Mouse (Mus musculus): ENCODE measurements at regions not wholly inside any gene's neighbourhood (a gene's known extent, or its start where the extent isn't known, plus 50 kb on each side); places are given as distances from the start of the nearest gene placed in this dataset.

- Histone ChIP-seq H3K36me3 (ENCODE audit: poor library complexity, severe bottlenecking) (no peaks in the 10 kb centered on the region), H3K27ac (no peak overlapping the region), H3K9me3 (replicated peaks) (no peaks in the 10 kb centered on the region), H3K4me2 (no peak overlapping the region), H3K4me3 (no peak overlapping the region), H3K9ac (no peak overlapping the region), H3K4me1 (peaks cover 26% of the 10 kb centered on the region), H3K27me3 (no peaks in the 10 kb centered on the region)
- peak; percentile 78 for ATAC-seq
- WGBS: 66% methylated on average over 11 of the region's 11 CpGs
These were observed 158.1 kb upstream of the Cdyl start for GRCm38 (mm10) chr13:35501351-35502146.

GRCm38 (mm10) chr13:35502147-35502522 is 157.5 kb upstream of the Cdyl start:
- H3K9me3 ChIP-seq (replicated peaks): no peaks in the 10 kb centered on the region
- 42% methylated on average over 5 of the region's 5 CpGs for WGBS
- H3K36me3 ChIP-seq (ENCODE audit: poor library complexity, severe bottlenecking): no peaks in the 10 kb centered on the region
- H3K27me3 ChIP-seq: no peaks in the 10 kb centered on the region
- H3K4me2 ChIP-seq: no peak overlapping the region
- H3K9ac ChIP-seq: no peak overlapping the region
- H3K27ac ChIP-seq: no peak overlapping the region; the same call in 1 of the 2 replicates
- H3K4me3 ChIP-seq: no peak overlapping the region
- peak; percentile 62 for ATAC-seq
- peaks cover 26% of the 10 kb centered on the region for H3K4me1 ChIP-seq

GRCm38 (mm10) chr13:35503362-35503821 is 156.2 kb upstream of the Cdyl start:
- Histone ChIP-seq H3K36me3 (ENCODE audit: poor library complexity, severe bottlenecking) (no peaks in the 10 kb centered on the region), H3K9me3 (replicated peaks) (no peaks in the 10 kb centered on the region), H3K4me3 (no peak overlapping the region), H3K4me1 (peaks cover 26% of the 10 kb centered on the region), H3K27ac (no peak overlapping the region; the same call in 1 of the 2 replicates), H3K27me3 (no peaks in the 10 kb centered on the region), H3K9ac (no peak overlapping the region), H3K4me2 (peak overlapping the region; percentile 14; the same call in 1 of the 2 replicates)
- ATAC-seq: peak; percentile 65
- WGBS: 53% methylated on average over 17 of the region's 17 CpGs

- Histone ChIP-seq H3K9me3 (replicated peaks) (no peaks in the 10 kb centered on the region), H3K4me3 (no peak overlapping the region), H3K27me3 (no peaks in the 10 kb centered on the region), H3K36me3 (ENCODE audit: poor library complexity, severe bottlenecking) (no peaks in the 10 kb centered on the region), H3K4me2 (no peak overlapping the region), H3K9ac (no peak overlapping the region), H3K4me1 (peaks cover 16% of the 10 kb centered on the region), H3K27ac (no peak overlapping the region)
- 84% methylated on average over 1 of the region's 1 CpGs for WGBS
- ATAC-seq: no peak
These were observed 152.4 kb upstream of the Cdyl start for GRCm38 (mm10) chr13:35507195-35507594.

- Histone ChIP-seq H3K27me3 (no peaks in the 10 kb centered on the region), H3K27ac (no peak overlapping the region), H3K9me3 (replicated peaks) (no peaks in the 10 kb centered on the region), H3K4me2 (no peak overlapping the region), H3K9ac (no peak overlapping the region), H3K36me3 (ENCODE audit: poor library complexity, severe bottlenecking) (no peaks in the 10 kb centered on the region), H3K4me3 (no peak overlapping the region), H3K4me1 (no peaks in the 10 kb centered on the region)
- 77% methylated on average over 8 of the region's 8 CpGs for WGBS
- ATAC-seq: no peak
These were observed 147.6 kb upstream of the Cdyl start for GRCm38 (mm10) chr13:35512029-35512507.

- no peak overlapping the region for H3K27ac ChIP-seq
- WGBS: 90% methylated on average over 8 of the region's 8 CpGs
- ATAC-seq: no peak
These were observed 146.5 kb upstream of the Cdyl start for GRCm38 (mm10) chr13:35513120-35513519.

GRCm38 (mm10) chr13:35515291-35515690 is 144.3 kb upstream of the Cdyl start:
- Histone ChIP-seq H3K9me3 (replicated peaks) (no peaks in the 10 kb centered on the region), H3K4me1 (no peaks in the 10 kb centered on the region), H3K9ac (no peak overlapping the region), H3K27me3 (no peaks in the 10 kb centered on the region), H3K36me3 (ENCODE audit: poor library complexity, severe bottlenecking) (no peaks in the 10 kb centered on the region), H3K4me3 (no peak overlapping the region), H3K27ac (no peak overlapping the region), H3K4me2 (no peak overlapping the region)
- no peak for ATAC-seq
- WGBS: 50% methylated on average over 3 of the region's 3 CpGs

More at GRCm38 (mm10) chr13:35513120-35513519, 146.5 kb upstream of the Cdyl start:
- H3K4me1 ChIP-seq: no peaks in the 10 kb centered on the region
- no peaks in the 10 kb centered on the region for H3K27me3 ChIP-seq
- no peak overlapping the region for H3K9ac ChIP-seq
- no peaks in the 10 kb centered on the region for H3K36me3 ChIP-seq (ENCODE audit: poor library complexity, severe bottlenecking)
- no peaks in the 10 kb centered on the region for H3K9me3 ChIP-seq (replicated peaks)
- no peak overlapping the region for H3K4me3 ChIP-seq
- H3K4me2 ChIP-seq: no peak overlapping the region

GRCm38 (mm10) chr13:35517692-35518091 is 141.9 kb upstream of the Cdyl start:
- no peak overlapping the region for H3K9ac ChIP-seq
- no peaks in the 10 kb centered on the region for H3K9me3 ChIP-seq (replicated peaks)
- no peaks in the 10 kb centered on the region for H3K4me1 ChIP-seq
- no peaks in the 10 kb centered on the region for H3K36me3 ChIP-seq (ENCODE audit: poor library complexity, severe bottlenecking)
- no peak for ATAC-seq
- 93% methylated on average over 3 of the region's 3 CpGs for WGBS
- H3K27ac ChIP-seq: no peak overlapping the region
- no peaks in the 10 kb centered on the region for H3K27me3 ChIP-seq
- no peak overlapping the region for H3K4me3 ChIP-seq
- H3K4me2 ChIP-seq: no peak overlapping the region

- ATAC-seq: peak; percentile 48; the same call in 1 of the 2 replicates
- H3K4me1 ChIP-seq: no peaks in the 10 kb centered on the region
- 33% methylated on average over 1 of the region's 1 CpGs for WGBS
- no peak overlapping the region for H3K4me2 ChIP-seq
- no peak overlapping the region for H3K27ac ChIP-seq
- H3K4me3 ChIP-seq: no peak overlapping the region
- H3K36me3 ChIP-seq (ENCODE audit: poor library complexity, severe bottlenecking): no peaks in the 10 kb centered on the region
- no peak overlapping the region for H3K9ac ChIP-seq
- no peaks in the 10 kb centered on the region for H3K27me3 ChIP-seq
- no peaks in the 10 kb centered on the region for H3K9me3 ChIP-seq (replicated peaks)
These were observed 137.4 kb upstream of the Cdyl start for GRCm38 (mm10) chr13:35522272-35522671.

- no peaks in the 10 kb centered on the region for H3K27me3 ChIP-seq
- no peak overlapping the region for H3K9ac ChIP-seq
- no peaks in the 10 kb centered on the region for H3K36me3 ChIP-seq (ENCODE audit: poor library complexity, severe bottlenecking)
- no peak overlapping the region for H3K4me2 ChIP-seq
- H3K9me3 ChIP-seq (replicated peaks): no peaks in the 10 kb centered on the region
- 88% methylated on average over 3 of the region's 3 CpGs for WGBS
- no peak overlapping the region for H3K27ac ChIP-seq
- no peak overlapping the region for H3K4me3 ChIP-seq
- no peaks in the 10 kb centered on the region for H3K4me1 ChIP-seq
- ATAC-seq: no peak
These were observed 130.1 kb upstream of the Cdyl start for GRCm38 (mm10) chr13:35529577-35529976.

- Histone ChIP-seq H3K9me3 (replicated peaks) (no peaks in the 10 kb centered on the region), H3K27ac (no peak overlapping the region), H3K4me1 (no peaks in the 10 kb centered on the region), H3K9ac (no peak overlapping the region), H3K4me2 (no peak overlapping the region), H3K36me3 (ENCODE audit: poor library complexity, severe bottlenecking) (no peaks in the 10 kb centered on the region), H3K4me3 (no peak overlapping the region), H3K27me3 (no peaks in the 10 kb centered on the region)
- ATAC-seq: no peak
- 86% methylated on average over 7 of the region's 7 CpGs for WGBS
These were observed 122.5 kb upstream of the Cdyl start for GRCm38 (mm10) chr13:35537106-35537505.

GRCm38 (mm10) chr13:35537936-35538335 is 121.7 kb upstream of the Cdyl start:
- no peak overlapping the region for H3K4me3 ChIP-seq
- H3K4me2 ChIP-seq: no peak overlapping the region
- no peaks in the 10 kb centered on the region for H3K36me3 ChIP-seq (ENCODE audit: poor library complexity, severe bottlenecking)
- H3K27me3 ChIP-seq: no peaks in the 10 kb centered on the region
- no peak overlapping the region for H3K9ac ChIP-seq
- no peak for ATAC-seq
- 78% methylated on average over 5 of the region's 5 CpGs for whole genome bisulfite sequencing
- H3K27ac ChIP-seq: no peak overlapping the region
- H3K4me1 ChIP-seq: no peaks in the 10 kb centered on the region
- H3K9me3 ChIP-seq (replicated peaks): no peaks in the 10 kb centered on the region

Data from forebrain, embryonic 13.5 days (tissue).